Mouse (Mus musculus) cerebellum, adult 2 months (tissue): ENCODE data around the gene BC051142.

ENCODE experiments used
- CTCF ChIP-seq: fragments of 200-500 bp; IDR thresholded peaks from 2 replicates; pipeline ENCODE4 v1.5.1; 2011; ENCODE audit warnings: low read depth, mild to moderate bottlenecking, control low read depth, low read length, moderate library complexity, borderline replicate concordance; ENCODE audit not compliant: insufficient read depth
- POLR2A ChIP-seq: fragments of 200-500 bp; IDR thresholded peaks from 2 replicates; pipeline ENCODE4 v1.6.1; 2011; ENCODE audit warnings: low read length, control low read depth, borderline replicate concordance; ENCODE audit not compliant: insufficient read depth

- TF ChIP-seq CTCF (no peak), POLR2A (no peak)
These were observed 77.8 kb downstream of the BC051142 start for GRCm38 (mm10) chr17:34476427-34476826.
